Mouse (Mus musculus): ENCODE data around the gene Smim11. TPM values are rescaled to one million over a fixed set of nuclear protein-coding genes. Genes with fewer than 3 reads are reported as not detected.

The Smim11 gene
- total and polyA plus RNA-seq, 2 experiments from 2014 or later: 12.3 to 165 TPM

DNA sequence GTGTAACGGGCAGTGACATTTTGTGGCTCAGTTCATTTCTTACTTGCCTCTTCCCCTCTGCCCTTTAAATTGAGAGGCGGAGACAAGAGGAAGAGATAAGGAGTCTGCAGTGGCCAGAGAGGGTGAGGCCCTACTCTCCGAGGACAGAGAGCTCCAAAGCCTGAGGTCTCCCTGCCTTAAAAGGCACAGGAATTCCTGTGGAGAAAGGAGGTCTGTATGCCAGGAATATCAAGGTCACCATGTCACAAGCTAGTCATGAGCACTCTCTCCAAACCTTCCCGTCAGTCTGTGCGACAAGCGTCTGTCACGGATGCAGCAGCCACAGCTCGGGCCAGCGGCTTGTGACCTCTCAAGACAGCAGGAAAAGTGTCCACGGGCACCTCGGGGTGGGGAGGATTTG, 44.1 kb downstream of the Smim11 start:
- no peak overlapping the region for H3K4me3 ChIP-seq (ENCODE audit: low read depth, low read length)
- H3K27me3 ChIP-seq (ENCODE audit: control insufficient read depth, insufficient read depth, low read length): no peaks in the 10 kb centered on the region
- peak; percentile 99; the same call in 1 of the 2 replicates for TF ChIP-seq EP300 (IDR thresholded peaks at IDR 0.05; ENCODE audit: low read depth)
- no peak for TF ChIP-seq CTCF (IDR thresholded peaks at IDR 0.05; ENCODE audit: low read depth)
- 6% methylated on average over 11 of the region's 11 CpGs for WGBS
- H3K36me3 ChIP-seq (replicated peaks; ENCODE audit: control insufficient read depth, insufficient read depth, low read length): no peaks in the 10 kb centered on the region
- H3K4me1 ChIP-seq (ENCODE audit: control insufficient read depth, insufficient read depth): peaks cover 15% of the 10 kb centered on the region
- H3K27ac ChIP-seq (ENCODE audit: low read depth): peak overlapping the region; percentile 99
- H3K9me3 ChIP-seq (replicated peaks; ENCODE audit: control insufficient read depth, low read length): no peaks in the 10 kb centered on the region
- peak; percentile 78 for ATAC-seq (ENCODE audit: insufficient read depth, low read depth)
- no peak overlapping the region for H3K9ac ChIP-seq (replicated peaks; ENCODE audit: low read depth, low read length)
- DNase-seq (ENCODE audit: low spot score): peak; percentile 99
- H3K4me2 ChIP-seq (ENCODE audit: low read depth, low read length): no peak overlapping the region

- peak; percentile 84 for ATAC-seq (ENCODE audit: insufficient read depth, low read depth)
- no peaks in the 10 kb centered on the region for H3K9me3 ChIP-seq (replicated peaks; ENCODE audit: control insufficient read depth, low read length)
- H3K27ac ChIP-seq (ENCODE audit: low read depth): peak overlapping the region; percentile 99
- no peak overlapping the region; the same call in 1 of the 2 replicates for H3K9ac ChIP-seq (replicated peaks; ENCODE audit: low read depth, low read length)
- H3K4me1 ChIP-seq (ENCODE audit: control insufficient read depth, insufficient read depth): peaks cover 5% of the 10 kb centered on the region; the same call in 1 of the 2 replicates
- WGBS: 37% methylated on average over 13 of the region's 13 CpGs
- no peak for TF ChIP-seq EP300 (IDR thresholded peaks at IDR 0.05; ENCODE audit: low read depth)
- no peak for TF ChIP-seq CTCF (IDR thresholded peaks at IDR 0.05; ENCODE audit: low read depth)
- H3K4me2 ChIP-seq (ENCODE audit: low read depth, low read length): no peak overlapping the region
- no peak overlapping the region for H3K4me3 ChIP-seq (ENCODE audit: low read depth, low read length)
- DNase-seq (ENCODE audit: low spot score): peak; percentile 93
- no peaks in the 10 kb centered on the region for H3K27me3 ChIP-seq (ENCODE audit: control insufficient read depth, insufficient read depth, low read length)
- H3K36me3 ChIP-seq (replicated peaks; ENCODE audit: control insufficient read depth, insufficient read depth, low read length): no peaks in the 10 kb centered on the region
Observed at GRCm38 (mm10) chr16:92346297-92346916, 45.3 kb downstream of the Smim11 start.

GRCm38 (mm10) chr16:92348941-92349340, 47.9 kb downstream of the Smim11 start:
- no peak for ATAC-seq (ENCODE audit: insufficient read depth, low read depth)
- no peak for DNase-seq (ENCODE audit: low spot score)

GRCm38 (mm10) chr16:92353295-92353694, 52.2 kb downstream of the Smim11 start:
- no peak overlapping the region for H3K4me3 ChIP-seq (ENCODE audit: low read depth, low read length)
- H3K36me3 ChIP-seq (replicated peaks; ENCODE audit: control insufficient read depth, insufficient read depth, low read length): no peaks in the 10 kb centered on the region
- no peak overlapping the region for H3K4me2 ChIP-seq (ENCODE audit: low read depth, low read length)
- peaks cover 34% of the 10 kb centered on the region for H3K4me1 ChIP-seq (ENCODE audit: control insufficient read depth, insufficient read depth)
- WGBS: 86% methylated on average over 12 of the region's 12 CpGs
- DNase-seq (ENCODE audit: low spot score): no peak
- ATAC-seq (ENCODE audit: insufficient read depth, low read depth): no peak
- H3K9me3 ChIP-seq (replicated peaks; ENCODE audit: control insufficient read depth, low read length): no peaks in the 10 kb centered on the region
- H3K27ac ChIP-seq (ENCODE audit: low read depth): no peak overlapping the region
- no peak for TF ChIP-seq CTCF (IDR thresholded peaks at IDR 0.05; ENCODE audit: low read depth)
- TF ChIP-seq EP300 (IDR thresholded peaks at IDR 0.05; ENCODE audit: low read depth): no peak
- no peak overlapping the region for H3K9ac ChIP-seq (replicated peaks; ENCODE audit: low read depth, low read length)
- no peaks in the 10 kb centered on the region for H3K27me3 ChIP-seq (ENCODE audit: control insufficient read depth, insufficient read depth, low read length)

More at GRCm38 (mm10) chr16:92348941-92349340, 47.9 kb downstream of the Smim11 start:
- no peaks in the 10 kb centered on the region for H3K9me3 ChIP-seq (replicated peaks; ENCODE audit: control insufficient read depth, low read length)
- TF ChIP-seq EP300 (IDR thresholded peaks at IDR 0.05; ENCODE audit: low read depth) (no peak), CTCF (IDR thresholded peaks at IDR 0.05; ENCODE audit: low read depth) (no peak)
- H3K4me1 ChIP-seq (ENCODE audit: control insufficient read depth, insufficient read depth): 0 out of 2 replicates have a peak, but pooled peaks cover 2% of the 10 kb centered on the region
- no peaks in the 10 kb centered on the region for H3K27me3 ChIP-seq (ENCODE audit: control insufficient read depth, insufficient read depth, low read length)
- H3K27ac ChIP-seq (ENCODE audit: low read depth): peak overlapping the region; percentile 30; the same call in 1 of the 2 replicates
- H3K4me2 ChIP-seq (ENCODE audit: low read depth, low read length): no peak overlapping the region
- H3K36me3 ChIP-seq (replicated peaks; ENCODE audit: control insufficient read depth, insufficient read depth, low read length): no peaks in the 10 kb centered on the region
- no peak overlapping the region for H3K9ac ChIP-seq (replicated peaks; ENCODE audit: low read depth, low read length)
- H3K4me3 ChIP-seq (ENCODE audit: low read depth, low read length): no peak overlapping the region
- WGBS: 55% methylated on average over 12 of the region's 12 CpGs

DNA sequence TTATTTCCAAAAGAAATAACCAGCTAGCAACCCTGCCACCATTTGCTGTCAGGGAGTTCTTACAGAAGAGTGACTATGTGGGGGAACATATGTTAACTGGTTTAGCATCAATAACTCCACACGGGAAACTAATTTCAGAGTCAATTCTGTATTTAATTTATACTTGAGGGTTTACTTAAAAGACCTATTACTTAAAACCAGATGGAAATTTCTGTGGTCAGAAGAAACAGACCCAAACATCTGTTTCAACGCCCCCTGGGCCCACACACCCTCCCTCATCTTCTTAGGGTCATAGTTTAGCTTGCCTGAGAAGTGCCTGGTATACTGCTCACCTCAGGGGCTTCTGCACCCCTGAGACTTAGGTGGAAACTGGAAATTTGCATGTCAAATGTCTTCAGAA, 52.8 kb downstream of the Smim11 start:
- Histone ChIP-seq H3K36me3 (replicated peaks; ENCODE audit: control insufficient read depth, insufficient read depth, low read length) (no peaks in the 10 kb centered on the region), H3K4me2 (ENCODE audit: low read depth, low read length) (no peak overlapping the region), H3K4me3 (ENCODE audit: low read depth, low read length) (no peak overlapping the region), H3K9me3 (replicated peaks; ENCODE audit: control insufficient read depth, low read length) (no peaks in the 10 kb centered on the region), H3K27ac (ENCODE audit: low read depth) (peak overlapping the region; percentile 92; the same call in 1 of the 2 replicates), H3K27me3 (ENCODE audit: control insufficient read depth, insufficient read depth, low read length) (no peaks in the 10 kb centered on the region), H3K9ac (replicated peaks; ENCODE audit: low read depth, low read length) (no peak overlapping the region), H3K4me1 (ENCODE audit: control insufficient read depth, insufficient read depth) (peaks cover 37% of the 10 kb centered on the region)
- TF ChIP-seq EP300 (IDR thresholded peaks at IDR 0.05; ENCODE audit: low read depth) (no peak), CTCF (IDR thresholded peaks at IDR 0.05; ENCODE audit: low read depth) (no peak)
- 81% methylated on average over 2 of the region's 2 CpGs for whole genome bisulfite sequencing
- ATAC-seq (ENCODE audit: insufficient read depth, low read depth) (no peak), DNase-seq (ENCODE audit: low spot score) (no peak)

Measured in heart, postnatal 0 days (tissue).